Mouse (Mus musculus) cortical plate, adult 2 months (tissue): Measurements from ENCODE around the gene M1ap.

Experiments used
- CTCF ChIP-seq: fragments of 200-500 bp; IDR thresholded peaks from 2 replicates; pipeline ENCODE4 v1.5.1; 2011; ENCODE audit warnings: mild to moderate bottlenecking, control low read depth, low read length; ENCODE audit not compliant: insufficient read depth; ENCODE audit errors: extremely low read depth
- POLR2A ChIP-seq: fragments of 200-500 bp; IDR thresholded peaks from 2 replicates; pipeline ENCODE4 v1.6.1; 2011; ENCODE audit warnings: mild to moderate bottlenecking, low read length, control low read depth; ENCODE audit not compliant: insufficient read depth; ENCODE audit errors: extremely low read depth

- TF ChIP-seq CTCF, result peak; percentile 43
- no peak for TF ChIP-seq POLR2A
These were observed 28.9 kb upstream of the M1ap start for GRCm38 (mm10) chr6:82917778-82918129.
